In the genomic region with DNA sequence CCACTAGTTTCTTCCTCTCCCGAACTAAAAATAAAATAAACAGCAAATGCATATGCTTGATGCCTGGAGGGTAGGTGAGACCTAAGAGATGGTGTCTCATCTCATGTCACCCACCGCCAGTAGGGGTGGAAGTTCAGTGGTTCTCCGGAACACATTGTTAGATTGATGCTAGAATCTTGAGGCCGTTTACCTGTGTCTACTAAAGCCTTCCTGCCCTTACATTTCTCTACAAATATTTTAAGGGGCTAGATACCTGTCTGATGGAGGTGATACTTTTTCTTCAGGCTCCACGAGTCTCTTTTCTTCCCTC, we compare ENCODE assay signal across 9 mouse cellular contexts. TPM values are rescaled to one million over a fixed set of nuclear protein-coding genes. Genes with fewer than 3 reads are reported as not detected.
DNase-seq lines count a peak whose midpoint lies in the region; ATAC-seq and TF ChIP-seq lines count a peak whose summit lies in the region.
"Had no signal": no experiment of that assay in that cellular context is flagged by ENCODE, and none has a peak within 500 bp of the region (broad histone marks: within the 10 kb centered on the region; RNA-seq: fewer than 3 reads in every experiment).

No protein-coding gene starts in this region.

- DNase-seq in kidney, postnatal 4 days, result no peak
- peak; percentile 59 for DNase-seq in induced T-regulatory cell, adult 2 months (ENCODE audit: low read depth)
- no peak for DNase-seq in urinary bladder, adult 18-20 months (ENCODE audit: low spot score in 2 of 2)
- no peak for DNase-seq in frontal cortex, adult 2 months (ENCODE audit: extremely low spot score in 1 of 2, low spot score in 1 of 2)
- DNase-seq in gastrocnemius, postnatal 25 days, result no peak

- H3K36me3 ChIP-seq in kidney, embryonic 14.5 days (ENCODE audit: control insufficient read depth, insufficient read depth, low read length), result no peaks in the 10 kb centered on the region
- no peaks in the 10 kb centered on the region for H3K36me3 ChIP-seq in embryonic facial prominence, embryonic 13.5 days
- no peaks in the 10 kb centered on the region for H3K36me3 ChIP-seq in myocyte (ENCODE audit: control insufficient read depth, insufficient read depth)

- H3ac ChIP-seq in myocyte (ENCODE audit: control insufficient read depth, insufficient read length), result no peak overlapping the region

- H3K27me3 ChIP-seq in kidney, embryonic 14.5 days (ENCODE audit: control insufficient read depth, insufficient read depth, low read length), result no peaks in the 10 kb centered on the region
- H3K27me3 ChIP-seq in embryonic facial prominence, embryonic 13.5 days, result peaks cover 9% of the 10 kb centered on the region; the same call in 1 of the 2 replicates
- no peaks in the 10 kb centered on the region for H3K27me3 ChIP-seq in myocyte (ENCODE audit: control insufficient read depth, insufficient read depth, insufficient read length)
- H3K27me3 ChIP-seq: Patski had no signal

- no peaks in the 10 kb centered on the region for H3K9me3 ChIP-seq in kidney, embryonic 14.5 days (ENCODE audit: control insufficient read depth, low read length)
- no peaks in the 10 kb centered on the region for H3K9me3 ChIP-seq in embryonic facial prominence, embryonic 13.5 days

- no peak for ATAC-seq in kidney, embryonic 14.5 days (ENCODE audit: low FRiP score, low TSS enrichment)
- no peak for ATAC-seq in embryonic facial prominence, embryonic 13.5 days (ENCODE audit: insufficient number of reproducible peaks, insufficient read depth, low FRiP score, low TSS enrichment, low read depth)
- ATAC-seq: Patski had no signal

- no peaks in the 10 kb centered on the region for H3K79me2 ChIP-seq in myocyte (ENCODE audit: control insufficient read depth, insufficient read depth)

- peaks cover 6% of the 10 kb centered on the region; the same call in 1 of the 2 replicates for H3K4me1 ChIP-seq in kidney, embryonic 14.5 days (ENCODE audit: control insufficient read depth, insufficient read depth, low read length)
- peaks cover 22% of the 10 kb centered on the region for H3K4me1 ChIP-seq in embryonic facial prominence, embryonic 13.5 days

- H3K9ac ChIP-seq in kidney, embryonic 14.5 days (ENCODE audit: low read depth, low read length), result no peak overlapping the region
- peak overlapping the region; percentile 76; the same call in 1 of the 2 replicates for H3K9ac ChIP-seq in embryonic facial prominence, embryonic 13.5 days

- peak overlapping the region; percentile 73; the same call in 1 of the 2 replicates for H3K4me3 ChIP-seq in kidney, embryonic 14.5 days (ENCODE audit: low read length)
- H3K4me3 ChIP-seq in embryonic facial prominence, embryonic 13.5 days, result peak overlapping the region; percentile 71
- peak overlapping the region; percentile 37 for H3K4me3 ChIP-seq in myocyte

- no peak for TF ChIP-seq POLR2A in myocyte (IDR thresholded peaks at IDR 0.05; ENCODE audit: insufficient read length, low read depth)

- 50% methylated on average over 5 of the region's 5 CpGs for WGBS in kidney, embryonic 14.5 days
- WGBS in embryonic facial prominence, embryonic 13.5 days, result 18% methylated on average over 5 of the region's 5 CpGs

- no peak overlapping the region for H3K27ac ChIP-seq in kidney, embryonic 14.5 days (ENCODE audit: low read depth, low read length)
- no peak overlapping the region for H3K27ac ChIP-seq in embryonic facial prominence, embryonic 13.5 days

- peak overlapping the region; percentile 97 for H3K4me2 ChIP-seq in kidney, embryonic 14.5 days (replicated peaks; ENCODE audit: low read depth, low read length)
- H3K4me2 ChIP-seq in embryonic facial prominence, embryonic 13.5 days, result peak overlapping the region; percentile 87
- H3K4me2 ChIP-seq in myocyte (ENCODE audit: low read depth), result peak overlapping the region; percentile 86

TF ChIP-seq in myocyte, 11 proteins besides CTCF, POLR2A, EP300 and RAD21:
- TF ChIP-seq TCF12 (IDR thresholded peaks at IDR 0.05; ENCODE audit: insufficient read depth, poor library complexity, severe bottlenecking), result no peak
- no peak for TF ChIP-seq REST (IDR thresholded peaks at IDR 0.05; ENCODE audit: insufficient read depth, insufficient read length)
- TF ChIP-seq MYOD1 (IDR thresholded peaks at IDR 0.05; ENCODE audit: control insufficient read depth in 1 of 3, insufficient read length in 2 of 3, low read depth in 2 of 3), result no peak
- TF ChIP-seq MYOG (IDR thresholded peaks at IDR 0.05; ENCODE audit: control insufficient read depth in 1 of 3, insufficient read depth in 1 of 3, insufficient read length in 2 of 3, low read depth in 2 of 3), result no peak
- TF ChIP-seq USF1 (IDR thresholded peaks at IDR 0.05; ENCODE audit: low read depth), result no peak
- TF ChIP-seq SRF (IDR thresholded peaks at IDR 0.05; ENCODE audit: control insufficient read depth, insufficient read length, low read depth), result no peak
- no peak for TF ChIP-seq E2F4 (IDR thresholded peaks at IDR 0.05; ENCODE audit: insufficient read depth)
- TF ChIP-seq POLR2AphosphoS2 (IDR thresholded peaks at IDR 0.05; ENCODE audit: insufficient read length, low read depth), result no peak
- no peak for TF ChIP-seq MAX (IDR thresholded peaks at IDR 0.05; ENCODE audit: low read depth)
- no peak for TF ChIP-seq TCF3 (IDR thresholded peaks at IDR 0.05; ENCODE audit: insufficient read length, low read depth)
- TF ChIP-seq CEBPB (IDR thresholded peaks at IDR 0.05; ENCODE audit: insufficient read depth, poor library complexity, severe bottlenecking), result no peak
TF ChIP-seq in myocyte: peak in this region for 0.

RNA-seq across cellular contexts. Expression of a gene that starts 1.8 kb away (rescaled TPM):
- polyA plus RNA-seq in kidney, embryonic 14.5 days (2014; fragmentation: Nextera tagmentation; extraction: Ambion mirVana), result 3.2 and 3.9 TPM in 2 replicates
- 13.8 and 14.5 TPM in 2 replicates for polyA plus RNA-seq in embryonic facial prominence, embryonic 13.5 days (2015; fragmentation: Nextera tagmentation; extraction: Ambion mirVana)
- polyA plus RNA-seq in myocyte (2012; fragmentation: generic; extraction: Trizol), result 1.8 TPM
- polyA plus RNA-seq in frontal cortex, adult 2 months (2012; rRNA removed), result 109 and 129 TPM in 2 replicates
- total RNA-seq in gastrocnemius, postnatal 25 days (2021), result 10 to 100 TPM; 40.6 to 45.9 TPM
